Comparison of ENCODE assay signal across 8 mouse cellular contexts in genomic region chr9:44497624-44498377, GRCm38 (mm10). TPM values are rescaled to one million over a fixed set of nuclear protein-coding genes. Genes with fewer than 3 reads are reported as not detected.
DNase-seq lines count a peak whose midpoint lies in the region; ATAC-seq and TF ChIP-seq lines count a peak whose summit lies in the region.

No protein-coding gene starts in this region.

- H3K9ac ChIP-seq in ES-Bruce4 (ENCODE audit: low read depth, poor library complexity, severe bottlenecking) = peak overlapping the region; percentile 47
- H3K9ac ChIP-seq in liver, embryonic 15.5 days = 0 out of 2 replicates have a peak overlapping the region, but pooled peaks have one; percentile 35
- H3K9ac ChIP-seq in stomach, embryonic 15.5 days = peak overlapping the region; percentile 32; the same call in 1 of the 2 replicates

- H3K4me3 ChIP-seq in ES-Bruce4 (ENCODE audit: low read depth, low read length) = peak overlapping the region; percentile 61
- H3K4me3 ChIP-seq in forebrain, embryonic 10.5 days = peak overlapping the region; percentile 58
- peak overlapping the region; percentile 40 for H3K4me3 ChIP-seq in liver, embryonic 15.5 days (replicated peaks)
- H3K4me3 ChIP-seq in stomach, embryonic 15.5 days (replicated peaks) = peak overlapping the region; percentile 44

- H3K27me3 ChIP-seq in ES-Bruce4 (ENCODE audit: control insufficient read depth, insufficient read depth, low read length, poor library complexity, severe bottlenecking) = no peaks in the 10 kb centered on the region
- peaks cover 23% of the 10 kb centered on the region for H3K27me3 ChIP-seq in forebrain, embryonic 10.5 days (ENCODE audit: poor library complexity, severe bottlenecking)
- H3K27me3 ChIP-seq in liver, embryonic 15.5 days = peaks cover 43% of the 10 kb centered on the region
- no peaks in the 10 kb centered on the region for H3K27me3 ChIP-seq in stomach, embryonic 15.5 days (replicated peaks)

- peak; percentile 25 to 40 for DNase-seq in cerebellum, postnatal 25 days
- DNase-seq in cerebellum, postnatal 10 days = no peak
- no peak for DNase-seq in forebrain, embryonic 10.5 days (ENCODE audit: extremely low spot score, low spot score)
- DNase-seq in induced T-regulatory cell, adult 2 months (ENCODE audit: low read depth) = peak; percentile 74

- peak overlapping the region; percentile 55 for H3K27ac ChIP-seq in ES-Bruce4 (ENCODE audit: insufficient read depth, low read length)
- H3K27ac ChIP-seq in forebrain, embryonic 10.5 days = peak overlapping the region; percentile 89
- peak overlapping the region; percentile 45; the same call in 1 of the 2 replicates for H3K27ac ChIP-seq in liver, embryonic 15.5 days (replicated peaks)
- H3K27ac ChIP-seq in stomach, embryonic 15.5 days = peak overlapping the region; percentile 94

- H3K9me3 ChIP-seq in ES-Bruce4 (replicated peaks; ENCODE audit: control insufficient read depth, insufficient read depth, low read length, poor library complexity, severe bottlenecking) = no peaks in the 10 kb centered on the region
- H3K9me3 ChIP-seq in forebrain, embryonic 10.5 days = no peaks in the 10 kb centered on the region
- H3K9me3 ChIP-seq in liver, embryonic 15.5 days (replicated peaks) = no peaks in the 10 kb centered on the region
- no peaks in the 10 kb centered on the region for H3K9me3 ChIP-seq in stomach, embryonic 15.5 days

- peak overlapping the region; percentile 67 for H3K4me2 ChIP-seq in liver, embryonic 15.5 days
- H3K4me2 ChIP-seq in stomach, embryonic 15.5 days = peak overlapping the region; percentile 87

- TF ChIP-seq POLR2A in ES-Bruce4 (IDR thresholded peaks at IDR 0.05; ENCODE audit: insufficient read depth, low read length) = no peak

- ATAC-seq in liver, embryonic 15.5 days (ENCODE audit: insufficient read depth) = peak; percentile 52; the same call in 1 of the 2 replicates
- peak; percentile 23 for ATAC-seq in stomach, embryonic 15.5 days (ENCODE audit: insufficient read depth, low FRiP score, low read depth)
- no peak for ATAC-seq in activated CD4-positive, CD25-positive, alpha-beta regulatory T cell, adult 4 months

- WGBS in forebrain, embryonic 10.5 days = 2% methylated on average over 11 of the region's 11 CpGs
- under 1% methylated on average over 11 of the region's 11 CpGs for WGBS in liver, embryonic 15.5 days (ENCODE audit: insufficient replicate concordance)
- 1% methylated on average over 11 of the region's 11 CpGs for WGBS in stomach, embryonic 15.5 days

- TF ChIP-seq EP300 in ES-Bruce4 (IDR thresholded peaks at IDR 0.05; ENCODE audit: insufficient read depth, low read depth, low read length) = peak; percentile 79

- H3K36me3 ChIP-seq in ES-Bruce4 (ENCODE audit: control insufficient read depth, insufficient read depth, low read length, poor library complexity, severe bottlenecking) = no peaks in the 10 kb centered on the region
- peaks cover 12% of the 10 kb centered on the region for H3K36me3 ChIP-seq in forebrain, embryonic 10.5 days (replicated peaks)
- H3K36me3 ChIP-seq in liver, embryonic 15.5 days (replicated peaks) = no peaks in the 10 kb centered on the region
- peaks cover 7% of the 10 kb centered on the region; the same call in 1 of the 2 replicates for H3K36me3 ChIP-seq in stomach, embryonic 15.5 days

- peaks cover 22% of the 10 kb centered on the region for H3K4me1 ChIP-seq in ES-Bruce4 (ENCODE audit: control insufficient read depth, insufficient read depth, low read length)
- peaks cover 93% of the 10 kb centered on the region for H3K4me1 ChIP-seq in forebrain, embryonic 10.5 days
- peaks cover 78% of the 10 kb centered on the region for H3K4me1 ChIP-seq in liver, embryonic 15.5 days (replicated peaks)
- peaks cover 88% of the 10 kb centered on the region for H3K4me1 ChIP-seq in stomach, embryonic 15.5 days

- no peak for TF ChIP-seq CTCF in ES-Bruce4 (IDR thresholded peaks at IDR 0.05; ENCODE audit: low read depth, low read length)

RNA-seq across cellular contexts. Expression of gene Bcl9l, which starts 15.2 kb away (rescaled TPM):
- polyA plus RNA-seq in ES-Bruce4 (2011; ENCODE audit: insufficient read depth, insufficient read length, low read depth, missing spikeins) = 22.6 and 25.6 TPM in 2 replicates
- 3.9 and 5.0 TPM in 2 replicates for polyA plus RNA-seq in forebrain, embryonic 10.5 days (2016; fragmentation: Nextera tagmentation; extraction: Ambion mirVana)
- 1.9 and 2.3 TPM in 2 replicates for polyA plus RNA-seq in liver, embryonic 15.5 days (2015; fragmentation: Nextera tagmentation; extraction: Ambion mirVana)
- polyA plus RNA-seq in stomach, embryonic 15.5 days (2015; fragmentation: Nextera tagmentation; extraction: Ambion mirVana) = 12.0 and 12.1 TPM in 2 replicates
- 10 to 100 TPM; 13.2 to 15.2 TPM for polyA plus RNA-seq in activated CD4-positive, CD25-positive, alpha-beta regulatory T cell, adult 4 months (2017; shearing (Covaris generic))

RNA-seq across cellular contexts. Expression of gene Upk2, which starts 43.0 kb away (rescaled TPM):
- 1.7 and 2.5 TPM in 2 replicates for polyA plus RNA-seq in ES-Bruce4 (2011; ENCODE audit: insufficient read depth, insufficient read length, low read depth, missing spikeins)
- not detected in 2 replicates for polyA plus RNA-seq in forebrain, embryonic 10.5 days (2016; fragmentation: Nextera tagmentation; extraction: Ambion mirVana)
- not detected in 2 replicates for polyA plus RNA-seq in liver, embryonic 15.5 days (2015; fragmentation: Nextera tagmentation; extraction: Ambion mirVana)
- 18.2 and 26.2 TPM in 2 replicates for polyA plus RNA-seq in stomach, embryonic 15.5 days (2015; fragmentation: Nextera tagmentation; extraction: Ambion mirVana)
- polyA plus RNA-seq in activated CD4-positive, CD25-positive, alpha-beta regulatory T cell, adult 4 months (2017; shearing (Covaris generic)) = not detected

RNA-seq across cellular contexts. Expression of gene Foxr1, which starts 56.9 kb away (rescaled TPM):
- 1.3 and 1.8 TPM in 2 replicates for polyA plus RNA-seq in ES-Bruce4 (2011; ENCODE audit: insufficient read depth, insufficient read length, low read depth, missing spikeins)
- not detected in 2 replicates for polyA plus RNA-seq in forebrain, embryonic 10.5 days (2016; fragmentation: Nextera tagmentation; extraction: Ambion mirVana)
- polyA plus RNA-seq in liver, embryonic 15.5 days (2015; fragmentation: Nextera tagmentation; extraction: Ambion mirVana) = 0.06 TPM in 1 of 2 replicates, not detected in the other
- not detected in 2 replicates for polyA plus RNA-seq in stomach, embryonic 15.5 days (2015; fragmentation: Nextera tagmentation; extraction: Ambion mirVana)
- under 1 TPM in 1 of 2 experiments, not detected in 1; 0.45 TPM for polyA plus RNA-seq in activated CD4-positive, CD25-positive, alpha-beta regulatory T cell, adult 4 months (2017; shearing (Covaris generic))

Comparison
In these comparisons a context has a peak if more than half of its experiments do, and no peak if none do; other contexts are left out.
1. DNase-seq: peak in cerebellum, postnatal 25 days (2 of 2) and induced T-regulatory cell, adult 2 months (single experiment); none in cerebellum, postnatal 10 days (0 of 2) and forebrain, embryonic 10.5 days (single experiment).
2. Peak in every context shown above with its lines, with median percentiles within 50 percentile points of each other: H3K27ac ChIP-seq, H3K4me3 ChIP-seq and H3K9ac ChIP-seq.